Mouse (Mus musculus) hindbrain, embryonic 13.5 days (tissue): ENCODE results near the gene Midn. TPM values are rescaled to one million over a fixed set of nuclear protein-coding genes. Genes with fewer than 3 reads are reported as not detected.

ENCODE experiments used
- ATAC-seq: fragments of 200-750 bp; cut with Nextera tagmentation; 2 replicates; pipeline ENCODE4 v1.8.0; 2017; ENCODE audit warnings: moderate TSS enrichment; ENCODE audit not compliant: low FRiP score
- H3K27ac ChIP-seq: fragments of 300-500 bp; sonication (generic); 2 replicates; pipeline ENCODE4 v1.5.1; 2015; ENCODE audit warnings: inconsistent platforms, mild to moderate bottlenecking, moderate library complexity
- H3K27me3 ChIP-seq: fragments of 300-500 bp; sonication (generic); 2 replicates; pipeline ENCODE4 v1.6.1; 2015; ENCODE audit warnings: mild to moderate bottlenecking, inconsistent platforms
- H3K36me3 ChIP-seq: fragments of 300-500 bp; sonication (generic); 2 replicates; pipeline ENCODE4 v1.6.1; 2015; ENCODE audit warnings: mild to moderate bottlenecking, inconsistent platforms
- H3K4me1 ChIP-seq: fragments of 300-500 bp; sonication (generic); replicated peaks from 2 replicates; pipeline ENCODE4 v1.6.1; 2015; ENCODE audit warnings: inconsistent platforms
- H3K4me2 ChIP-seq: fragments of 300-500 bp; sonication (generic); 2 replicates; pipeline ENCODE4 v1.6.1; 2015; ENCODE audit warnings: inconsistent platforms, mild to moderate bottlenecking, moderate library complexity
- H3K4me3 ChIP-seq: fragments of 300-500 bp; sonication (generic); 2 replicates; pipeline ENCODE4 v1.5.1; 2015; ENCODE audit warnings: mild to moderate bottlenecking, inconsistent platforms
- H3K9ac ChIP-seq: fragments of 300-500 bp; sonication (generic); 2 replicates; pipeline ENCODE4 v1.6.1; 2015; ENCODE audit warnings: mild to moderate bottlenecking, inconsistent platforms
- H3K9me3 ChIP-seq: fragments of 300-500 bp; sonication (generic); 2 replicates; pipeline ENCODE4 v1.6.1; 2016; ENCODE audit warnings: inconsistent platforms
- WGBS: fragments of 180-500 bp; shearing (Covaris S2); methylation state at CpG from one replicate; pipeline ENCODE4 v1.1.7; 2015; 5-methylcytosine and 5-hydroxymethylcytosine counted together
- polyA plus RNA-seq: library from polyadenylated mRNA; unstranded; fragments of >200 nt; fragmentation: Nextera tagmentation; extraction: Ambion mirVana; gene quantifications from 2 replicates; pipeline ENCODE4 v1.2.1, GENCODE M21; 2015

Midn gene
- polyA plus RNA-seq, 1 experiment from 2014 or later = 32.4 TPM

GRCm38 (mm10) chr10:80139975-80140665, 8.0 kb upstream of the Midn start:
- Histone ChIP-seq H3K4me2 (peak overlapping the region; percentile 93; the same call in 1 of the 2 replicates), H3K9ac (peak overlapping the region; percentile 63; the same call in 1 of the 2 replicates), H3K36me3 (peaks cover 33% of the 10 kb centered on the region), H3K9me3 (no peaks in the 10 kb centered on the region), H3K27me3 (peaks cover 19% of the 10 kb centered on the region), H3K4me1 (peaks cover 72% of the 10 kb centered on the region), H3K4me3 (peak overlapping the region; percentile 82; the same call in 1 of the 2 replicates), H3K27ac (peak overlapping the region; percentile 98)
- no peak for ATAC-seq
- WGBS = 79% methylated on average over 11 of the region's 11 CpGs

DNA sequence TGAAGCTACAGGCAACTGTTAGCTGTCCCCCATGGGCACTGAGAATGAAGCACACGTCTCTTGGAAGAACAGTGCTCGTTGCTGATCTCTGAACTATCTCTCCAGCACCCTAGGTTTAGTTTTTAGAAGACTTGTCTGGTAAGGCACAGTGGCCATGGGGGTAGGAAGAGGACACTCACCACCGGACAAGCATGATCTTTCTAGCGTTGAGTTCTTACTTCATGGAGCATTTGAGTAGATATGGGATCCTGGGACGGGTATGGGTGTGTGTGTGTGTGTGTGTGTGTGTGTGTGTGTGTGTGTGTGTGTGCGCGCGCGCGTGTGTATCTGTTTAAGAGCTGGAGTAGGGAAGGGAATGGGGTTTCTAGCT, 7.4 kb upstream of the Midn start, which contains the start of gene Cbarp:
TSS of gene Cbarp (minus strand) at position 170 of the 370 bp plus-strand sequence.
- peak within 1 kb of the TSS; percentile 97 for H3K9ac ChIP-seq
- peak within 1 kb of the TSS; percentile 93 for H3K4me2 ChIP-seq
- H3K27me3 ChIP-seq = peaks cover 14% of the 10 kb centered on the region
- H3K9me3 ChIP-seq = no peaks in the 10 kb centered on the region
- peaks cover 77% of the 10 kb centered on the region for H3K4me1 ChIP-seq
- H3K36me3 ChIP-seq = peaks cover 32% of the 10 kb centered on the region
- no peak for ATAC-seq
- 69% methylated on average over 10 of the region's 10 CpGs for WGBS
- peak within 1 kb of the TSS; percentile 98 for H3K27ac ChIP-seq
- peak within 1 kb of the TSS; percentile 82 for H3K4me3 ChIP-seq

DNA sequence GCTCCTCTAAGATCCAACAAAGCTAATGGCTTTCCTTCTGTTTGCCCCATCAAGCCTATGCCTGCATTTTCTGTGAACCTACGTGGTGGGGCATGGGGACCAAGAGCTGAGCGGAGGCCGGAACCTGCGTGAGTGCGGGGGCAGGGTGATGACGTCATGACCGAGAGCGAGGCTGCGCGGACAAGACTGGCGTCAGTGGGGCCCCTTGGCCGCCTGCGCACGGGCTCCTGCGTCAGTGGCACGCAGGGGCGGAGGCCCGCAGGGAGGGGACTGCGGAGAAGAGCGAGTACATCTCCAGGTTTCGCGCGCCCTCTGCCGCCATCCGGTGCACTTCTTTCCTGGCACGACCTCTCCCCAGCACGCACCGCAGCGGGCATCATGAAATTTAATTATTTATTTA, 6.8 kb upstream of the Midn start:
- ATAC-seq = peak; percentile 33
- Histone ChIP-seq H3K36me3 (peaks cover 32% of the 10 kb centered on the region), H3K4me1 (peaks cover 78% of the 10 kb centered on the region), H3K4me3 (peak overlapping the region; percentile 81), H3K4me2 (peak overlapping the region; percentile 83), H3K9me3 (no peaks in the 10 kb centered on the region), H3K27ac (peak overlapping the region; percentile 91), H3K27me3 (peaks cover 8% of the 10 kb centered on the region), H3K9ac (peak overlapping the region; percentile 63)
- under 1% methylated on average over 29 of the region's 29 CpGs for WGBS

DNA sequence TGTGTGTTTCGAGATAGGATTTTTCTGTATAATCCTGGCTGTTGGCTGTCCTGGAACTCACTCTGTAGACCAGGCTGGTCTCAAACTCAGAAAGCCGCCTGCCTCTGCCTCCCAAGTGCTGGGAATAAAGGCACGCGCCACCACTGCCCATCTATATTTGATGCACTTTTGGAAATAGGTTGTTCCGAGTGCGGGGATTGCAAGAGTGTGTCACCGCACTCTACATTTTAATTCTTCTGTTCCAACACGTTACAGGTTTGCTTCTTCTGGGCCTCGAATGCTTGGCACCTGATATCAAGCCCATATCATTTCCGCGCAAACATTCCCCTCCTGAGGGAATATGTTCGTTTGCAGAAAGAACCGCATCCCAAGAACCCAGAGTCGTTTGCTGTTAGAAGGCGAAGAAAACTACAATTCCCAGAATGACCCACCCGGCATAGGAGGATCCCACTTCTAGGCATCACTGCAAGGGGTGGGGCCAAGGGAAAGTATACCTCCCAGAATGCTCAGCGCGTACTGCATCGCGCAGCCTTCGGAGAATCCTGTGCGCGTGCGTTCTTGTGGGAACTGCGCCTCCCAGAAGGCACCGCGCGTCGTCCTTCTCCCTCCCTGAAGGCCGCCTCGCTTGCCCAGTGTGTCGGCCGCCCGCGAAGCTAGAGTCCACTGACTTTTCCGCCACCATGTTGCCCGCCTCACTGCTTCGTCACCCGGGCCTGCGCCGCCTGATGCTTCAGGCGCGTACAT, 6.1 kb upstream of the Midn start:
- Histone ChIP-seq H3K27ac (peak overlapping the region; percentile 91), H3K4me3 (peak overlapping the region; percentile 81), H3K9me3 (no peaks in the 10 kb centered on the region), H3K36me3 (peaks cover 33% of the 10 kb centered on the region), H3K4me2 (peak overlapping the region; percentile 83), H3K27me3 (0 out of 2 replicates have a peak, but pooled peaks cover 2% of the 10 kb centered on the region), H3K9ac (peak overlapping the region; percentile 97), H3K4me1 (peaks cover 78% of the 10 kb centered on the region)
- WGBS = 1% methylated on average over 42 of the region's 43 CpGs
- peak; percentile 79 for ATAC-seq

- Histone ChIP-seq H3K36me3 (peaks cover 33% of the 10 kb centered on the region), H3K4me1 (peaks cover 78% of the 10 kb centered on the region), H3K27ac (peak overlapping the region; percentile 91), H3K9ac (peak overlapping the region; percentile 97), H3K9me3 (no peaks in the 10 kb centered on the region), H3K27me3 (no peaks in the 10 kb centered on the region), H3K4me3 (peak overlapping the region; percentile 81), H3K4me2 (peak overlapping the region; percentile 83)
- WGBS = 0% methylated on average over 15 of the region's 15 CpGs
- ATAC-seq = peak; percentile 2
Measured at GRCm38 (mm10) chr10:80142530-80142925, 5.5 kb upstream of the Midn start.

- Histone ChIP-seq H3K27ac (no peak overlapping the region), H3K4me1 (peaks cover 75% of the 10 kb centered on the region), H3K36me3 (peaks cover 33% of the 10 kb centered on the region), H3K27me3 (no peaks in the 10 kb centered on the region), H3K9me3 (no peaks in the 10 kb centered on the region), H3K4me2 (0 out of 2 replicates have a peak overlapping the region, but pooled peaks have one; percentile 83), H3K4me3 (0 out of 2 replicates have a peak overlapping the region, but pooled peaks have one; percentile 81), H3K9ac (no peak overlapping the region)
- WGBS = 94% methylated on average over 7 of the region's 7 CpGs
- no peak for ATAC-seq
Measured at GRCm38 (mm10) chr10:80143664-80144063, 4.4 kb upstream of the Midn start.

GRCm38 (mm10) chr10:80144159-80144558, 3.9 kb upstream of the Midn start:
- Histone ChIP-seq H3K27me3 (no peaks in the 10 kb centered on the region), H3K9me3 (no peaks in the 10 kb centered on the region), H3K27ac (no peak overlapping the region), H3K4me3 (no peak overlapping the region), H3K4me1 (peaks cover 75% of the 10 kb centered on the region), H3K36me3 (peaks cover 33% of the 10 kb centered on the region), H3K9ac (no peak overlapping the region), H3K4me2 (no peak overlapping the region)
- ATAC-seq = no peak
- WGBS = 97% methylated on average over 12 of the region's 12 CpGs

DNA sequence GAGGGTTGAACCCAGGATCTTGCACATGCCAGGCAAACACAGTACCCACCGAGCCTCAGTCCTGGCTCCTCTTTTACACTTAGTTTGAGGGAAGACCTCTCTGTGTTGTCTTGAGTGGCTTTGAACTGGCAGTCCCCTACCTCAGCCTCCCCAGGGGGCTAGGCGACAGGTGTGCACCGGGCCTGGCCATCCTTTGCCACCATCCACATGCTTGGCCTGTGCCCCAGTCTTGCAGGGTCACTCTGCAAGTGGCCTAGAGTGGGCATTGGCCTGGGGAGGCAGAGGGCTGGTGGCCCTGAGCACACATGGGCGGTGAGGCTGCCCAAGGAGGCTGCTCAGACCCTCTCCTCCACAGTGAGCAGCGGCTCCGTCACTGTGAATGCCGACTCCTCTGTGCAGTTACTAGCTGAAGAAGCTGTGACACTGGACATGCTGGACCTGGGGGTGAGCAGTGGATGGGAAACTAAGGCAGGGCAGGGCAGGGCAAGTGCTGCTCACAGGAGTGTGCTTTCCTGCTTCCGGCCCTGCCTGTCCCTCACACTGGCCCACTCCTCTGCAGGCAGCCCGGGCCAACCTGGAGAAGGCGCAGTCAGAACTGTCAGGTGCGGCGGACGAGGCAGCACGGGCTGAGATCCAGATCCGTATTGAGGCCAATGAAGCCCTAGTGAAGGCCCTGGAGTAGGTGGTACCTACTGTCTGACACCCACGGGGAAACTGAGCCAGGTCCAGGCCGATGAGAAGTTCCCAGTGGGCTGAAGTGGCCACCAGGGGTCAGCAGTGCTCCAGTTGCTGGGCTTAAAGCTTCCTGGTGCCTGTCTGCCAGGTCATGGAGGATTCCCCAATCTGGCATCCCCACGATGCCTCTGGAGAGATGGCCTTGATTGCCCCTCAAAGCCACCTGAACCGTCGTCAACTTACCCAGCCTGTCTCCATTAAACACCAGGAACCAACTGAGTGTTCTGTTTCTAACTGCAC, 2.9 kb upstream of the Midn start:
- Histone ChIP-seq H3K36me3 (peaks cover 33% of the 10 kb centered on the region), H3K9me3 (no peaks in the 10 kb centered on the region), H3K27me3 (no peaks in the 10 kb centered on the region), H3K4me2 (0 out of 2 replicates have a peak overlapping the region, but pooled peaks have one; percentile 4), H3K9ac (peak overlapping the region; percentile 99), H3K4me3 (peak overlapping the region; percentile 7; the same call in 1 of the 2 replicates), H3K27ac (peak overlapping the region; percentile 100), H3K4me1 (peaks cover 68% of the 10 kb centered on the region)
- 74% methylated on average over 20 of the region's 20 CpGs for WGBS
- ATAC-seq = no peak

GRCm38 (mm10) chr10:80145896-80146295, 2.2 kb upstream of the Midn start:
- WGBS = 84% methylated on average over 6 of the region's 6 CpGs
- Histone ChIP-seq H3K4me3 (peak overlapping the region; percentile 7; the same call in 1 of the 2 replicates), H3K27ac (peak overlapping the region; percentile 100), H3K27me3 (no peaks in the 10 kb centered on the region), H3K9ac (peak overlapping the region; percentile 99; the same call in 1 of the 2 replicates), H3K36me3 (peaks cover 33% of the 10 kb centered on the region), H3K4me1 (peaks cover 63% of the 10 kb centered on the region), H3K4me2 (no peak overlapping the region), H3K9me3 (no peaks in the 10 kb centered on the region)
- ATAC-seq = no peak

DNA sequence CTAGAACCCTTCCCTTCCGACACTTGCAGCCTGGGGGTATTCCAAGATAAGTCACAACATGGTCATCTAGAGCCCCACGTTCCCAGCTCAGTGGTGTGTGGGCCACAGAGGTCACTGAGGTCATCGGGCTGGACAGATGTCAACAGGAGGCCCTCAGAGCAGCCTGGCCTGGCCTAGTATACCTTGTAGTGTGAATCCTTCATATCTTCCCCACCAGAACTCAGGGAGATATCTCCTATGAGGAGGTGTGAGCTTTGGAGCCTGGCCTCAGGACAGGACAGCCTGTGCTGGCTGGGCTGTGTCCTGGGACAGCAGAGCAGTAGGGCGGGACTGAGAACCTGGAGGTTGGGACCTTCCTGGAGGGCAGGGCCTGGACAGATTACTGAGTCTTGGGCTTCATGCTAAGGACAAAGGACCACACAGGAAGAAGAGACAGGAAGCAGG, 1.5 kb upstream of the Midn start:
- Histone ChIP-seq H3K36me3 (peaks cover 38% of the 10 kb centered on the region), H3K4me3 (peak overlapping the region; percentile 97; the same call in 1 of the 2 replicates), H3K27ac (peak overlapping the region; percentile 100), H3K27me3 (no peaks in the 10 kb centered on the region), H3K4me1 (peaks cover 58% of the 10 kb centered on the region), H3K9ac (peak overlapping the region; percentile 99), H3K4me2 (no peak overlapping the region), H3K9me3 (no peaks in the 10 kb centered on the region)
- WGBS = 73% methylated on average over 4 of the region's 4 CpGs
- no peak for ATAC-seq

GRCm38 (mm10) chr10:80147146-80147718, 840 bp upstream of the Midn start:
- no peak for ATAC-seq
- 74% methylated on average over 5 of the region's 5 CpGs for WGBS
- Histone ChIP-seq H3K27ac (peak overlapping the region; percentile 100), H3K36me3 (peaks cover 44% of the 10 kb centered on the region), H3K9me3 (no peaks in the 10 kb centered on the region), H3K4me2 (peak overlapping the region; percentile 68), H3K9ac (peak overlapping the region; percentile 99), H3K4me3 (peak overlapping the region; percentile 97), H3K4me1 (peaks cover 61% of the 10 kb centered on the region), H3K27me3 (no peaks in the 10 kb centered on the region)
